Mouse (Mus musculus) liver, postnatal 0 days (tissue): ENCODE measurements around the gene S1pr2.

ENCODE experiments used
- CTCF ChIP-seq: sonication (generic); IDR thresholded peaks from 2 replicates; pipeline ENCODE4 v1.5.1; 2016; ENCODE audit warnings: antibody characterized with exemption, low read depth
- EP300 ChIP-seq: IDR thresholded peaks from 2 replicates; pipeline ENCODE4 v1.6.1; 2016; ENCODE audit warnings: antibody characterized with exemption, low read depth, mild to moderate bottlenecking

GRCm38 (mm10) chr9:21022288-21022687, 45.7 kb upstream of the S1pr2 start:
- TF ChIP-seq CTCF (no peak), EP300 (no peak)
